Mouse (Mus musculus): Measurements from ENCODE around the gene Pgap2. TPM values are rescaled to one million over a fixed set of nuclear protein-coding genes. Genes with fewer than 3 reads are reported as not detected.

Gene Pgap2
- polyA plus RNA-seq, 1 experiment from 2014 or later: 59.2 TPM

DNA sequence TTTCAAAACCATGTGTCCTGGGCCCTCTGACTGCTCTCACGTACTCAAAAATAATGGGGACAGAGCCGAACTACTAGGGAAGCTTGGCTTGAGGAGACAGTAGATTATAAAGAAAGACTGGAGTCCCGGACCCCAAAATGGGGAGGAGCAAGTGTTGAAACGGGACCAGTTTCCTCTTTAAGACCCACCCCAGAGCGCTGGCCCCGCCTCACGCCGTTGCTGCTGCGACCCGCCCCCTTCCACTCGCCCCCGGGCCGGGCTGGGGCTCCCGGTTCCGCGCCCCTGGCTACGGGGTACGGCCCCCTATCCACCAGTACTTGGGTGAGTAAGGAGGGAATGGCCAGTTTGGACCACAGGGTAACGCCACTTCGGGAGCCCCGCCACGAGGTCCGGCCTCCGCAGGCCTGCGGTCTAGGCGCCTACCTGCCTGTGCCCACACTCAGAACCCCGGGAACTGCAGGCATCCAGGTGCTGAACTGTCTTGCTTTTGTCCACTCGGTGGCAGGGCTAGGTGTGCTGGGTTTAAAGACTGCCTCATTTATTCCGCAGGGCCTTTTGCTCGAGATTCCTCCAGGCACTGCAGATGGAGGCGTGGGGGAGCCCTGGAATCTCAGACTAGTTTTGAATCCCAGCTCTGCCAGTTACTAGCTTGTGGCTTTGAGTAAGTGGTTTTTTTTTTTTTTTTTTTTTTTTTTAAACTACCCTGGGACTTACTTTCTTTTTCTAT lies 13.0 kb downstream of the Pgap2 start:
- Histone ChIP-seq H3K4me3 (peak overlapping the region; percentile 63), H3K9ac (peak overlapping the region; percentile 69), H3K9me3 (no peaks in the 10 kb centered on the region), H3K27ac (peak overlapping the region; percentile 69), H3K36me3 (replicated peaks) (no peaks in the 10 kb centered on the region), H3K4me2 (peak overlapping the region; percentile 76), H3K27me3 (replicated peaks) (no peaks in the 10 kb centered on the region), H3K4me1 (0 out of 2 replicates have a peak, but pooled peaks cover 5% of the 10 kb centered on the region)
- WGBS: 2% methylated on average over 31 of the region's 31 CpGs
- ATAC-seq (replicated peaks): peak; percentile 89

GRCm38 (mm10) chr7:102223883-102224738 lies 14.1 kb downstream of the Pgap2 start:
- Histone ChIP-seq H3K4me3 (no peak overlapping the region), H3K9ac (no peak overlapping the region), H3K36me3 (replicated peaks) (no peaks in the 10 kb centered on the region), H3K4me1 (0 out of 2 replicates have a peak, but pooled peaks cover 5% of the 10 kb centered on the region), H3K27me3 (replicated peaks) (no peaks in the 10 kb centered on the region), H3K4me2 (peak overlapping the region; percentile 76; the same call in 1 of the 2 replicates), H3K9me3 (no peaks in the 10 kb centered on the region), H3K27ac (no peak overlapping the region)
- 89% methylated on average over 5 of the region's 5 CpGs for WGBS
- no peak for ATAC-seq (replicated peaks)

DNA sequence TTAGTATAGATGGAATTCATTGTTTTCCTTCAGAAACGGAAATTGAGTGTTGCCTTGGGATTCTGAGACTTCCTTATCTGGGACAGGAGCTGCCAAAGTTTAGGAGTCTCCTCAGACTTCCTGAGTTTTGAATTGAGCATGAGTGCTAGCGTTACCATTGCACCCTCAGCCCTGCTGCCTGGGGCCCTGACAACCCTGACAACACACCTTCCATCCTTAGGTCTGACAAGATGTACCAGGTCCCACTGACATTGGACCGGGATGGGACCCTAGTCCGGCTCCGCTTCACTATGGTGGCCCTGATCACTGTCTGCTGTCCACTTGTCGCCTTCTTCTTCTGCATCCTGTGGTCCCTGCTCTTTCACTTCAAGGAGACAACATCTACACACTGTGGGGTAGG lies 16.0 kb downstream of the Pgap2 start:
- Histone ChIP-seq H3K4me1 (0 out of 2 replicates have a peak, but pooled peaks cover 5% of the 10 kb centered on the region), H3K4me2 (no peak overlapping the region), H3K36me3 (replicated peaks) (no peaks in the 10 kb centered on the region), H3K27ac (no peak overlapping the region), H3K9me3 (no peaks in the 10 kb centered on the region), H3K4me3 (no peak overlapping the region), H3K9ac (no peak overlapping the region), H3K27me3 (replicated peaks) (no peaks in the 10 kb centered on the region)
- ATAC-seq (replicated peaks): no peak
- 92% methylated on average over 6 of the region's 6 CpGs for WGBS

DNA sequence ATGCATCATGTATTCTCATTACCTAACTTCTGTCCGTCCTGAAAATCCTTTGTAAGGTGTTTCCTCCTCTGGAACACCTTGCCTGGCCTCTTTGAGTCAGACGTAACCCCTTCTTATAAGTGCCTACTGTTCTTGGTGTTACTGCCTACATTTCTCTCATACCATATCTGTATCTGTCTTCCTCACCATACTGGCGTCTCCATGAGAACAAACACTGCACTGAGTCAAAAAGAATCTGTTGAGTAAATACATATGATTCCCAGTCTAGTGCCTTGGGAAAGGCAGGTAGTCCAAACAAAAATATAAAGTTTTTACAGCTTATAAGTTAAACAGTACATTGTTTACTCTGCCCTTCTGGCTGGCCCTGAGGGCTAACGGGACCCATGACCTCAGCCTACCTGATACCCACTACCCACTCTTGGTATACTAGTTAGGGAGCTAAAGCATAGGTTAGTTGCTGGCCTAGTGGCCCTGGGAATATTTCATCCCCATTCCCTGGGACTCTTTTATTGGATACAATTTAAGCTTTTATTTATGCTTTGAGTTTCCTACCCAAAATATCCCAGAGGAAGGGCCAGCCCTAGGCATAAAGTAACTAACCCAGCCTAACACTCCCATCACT lies 18.2 kb downstream of the Pgap2 start:
- no peaks in the 10 kb centered on the region for H3K9me3 ChIP-seq
- no peak overlapping the region for H3K4me2 ChIP-seq
- H3K4me3 ChIP-seq: no peak overlapping the region
- 94% methylated on average over 4 of the region's 4 CpGs for WGBS
- H3K36me3 ChIP-seq (replicated peaks): no peaks in the 10 kb centered on the region
- no peak overlapping the region for H3K27ac ChIP-seq
- H3K9ac ChIP-seq: no peak overlapping the region
- H3K4me1 ChIP-seq: 0 out of 2 replicates have a peak, but pooled peaks cover 3% of the 10 kb centered on the region
- ATAC-seq (replicated peaks): no peak
- H3K27me3 ChIP-seq (replicated peaks): no peaks in the 10 kb centered on the region

DNA sequence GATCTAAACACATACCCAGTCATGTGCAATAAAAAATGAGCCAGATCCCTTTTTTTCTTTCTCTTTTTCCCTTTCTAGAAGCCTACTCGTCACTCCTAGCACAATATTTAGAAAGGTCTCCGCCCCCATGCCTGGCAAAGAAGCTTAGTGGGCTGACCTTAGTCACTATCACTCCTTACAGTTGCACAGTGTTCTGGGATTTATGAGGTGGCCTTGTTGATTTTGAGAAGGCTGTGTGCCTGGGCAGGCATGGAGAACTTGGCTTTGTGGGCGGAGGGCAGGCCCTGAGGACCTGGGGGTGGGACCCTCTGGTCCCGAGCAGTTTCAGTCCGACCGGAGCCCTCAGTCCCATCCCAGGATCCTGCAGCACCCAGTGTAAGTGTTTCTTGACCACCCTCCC lies 19.8 kb downstream of the Pgap2 start:
- H3K27me3 ChIP-seq (replicated peaks): no peaks in the 10 kb centered on the region
- no peak for ATAC-seq (replicated peaks)
- H3K36me3 ChIP-seq (replicated peaks): no peaks in the 10 kb centered on the region
- H3K4me3 ChIP-seq: no peak overlapping the region
- no peak overlapping the region for H3K27ac ChIP-seq
- H3K4me2 ChIP-seq: no peak overlapping the region
- no peaks in the 10 kb centered on the region for H3K4me1 ChIP-seq
- no peak overlapping the region for H3K9ac ChIP-seq
- WGBS: 94% methylated on average over 6 of the region's 6 CpGs
- H3K9me3 ChIP-seq: no peaks in the 10 kb centered on the region

DNA sequence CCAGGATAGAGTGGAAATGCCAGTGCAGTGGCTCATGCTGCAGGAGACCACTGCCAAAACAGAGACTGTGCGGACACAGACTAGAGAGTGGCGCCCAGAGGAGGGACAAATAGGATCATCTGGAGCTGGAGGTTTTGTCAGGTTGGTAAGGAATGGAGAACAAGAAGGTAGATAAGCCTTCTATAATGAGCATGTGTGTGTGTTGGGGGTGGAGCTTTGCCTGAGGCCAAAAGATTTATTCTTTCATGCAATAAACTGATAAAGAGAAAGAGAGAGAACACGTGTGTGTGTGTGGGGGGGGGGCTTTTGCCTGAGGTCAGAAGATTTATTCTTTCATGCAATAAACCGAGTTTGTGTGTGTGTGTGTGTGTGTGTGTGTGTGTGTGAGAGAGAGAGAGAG lies 23.1 kb downstream of the Pgap2 start:
- Histone ChIP-seq H3K9me3 (no peaks in the 10 kb centered on the region), H3K4me2 (no peak overlapping the region), H3K9ac (no peak overlapping the region), H3K4me1 (no peaks in the 10 kb centered on the region), H3K27me3 (replicated peaks) (no peaks in the 10 kb centered on the region), H3K27ac (no peak overlapping the region), H3K36me3 (replicated peaks) (no peaks in the 10 kb centered on the region), H3K4me3 (no peak overlapping the region)
- ATAC-seq (replicated peaks): no peak
- 76% methylated on average over 4 of the region's 4 CpGs for WGBS

DNA sequence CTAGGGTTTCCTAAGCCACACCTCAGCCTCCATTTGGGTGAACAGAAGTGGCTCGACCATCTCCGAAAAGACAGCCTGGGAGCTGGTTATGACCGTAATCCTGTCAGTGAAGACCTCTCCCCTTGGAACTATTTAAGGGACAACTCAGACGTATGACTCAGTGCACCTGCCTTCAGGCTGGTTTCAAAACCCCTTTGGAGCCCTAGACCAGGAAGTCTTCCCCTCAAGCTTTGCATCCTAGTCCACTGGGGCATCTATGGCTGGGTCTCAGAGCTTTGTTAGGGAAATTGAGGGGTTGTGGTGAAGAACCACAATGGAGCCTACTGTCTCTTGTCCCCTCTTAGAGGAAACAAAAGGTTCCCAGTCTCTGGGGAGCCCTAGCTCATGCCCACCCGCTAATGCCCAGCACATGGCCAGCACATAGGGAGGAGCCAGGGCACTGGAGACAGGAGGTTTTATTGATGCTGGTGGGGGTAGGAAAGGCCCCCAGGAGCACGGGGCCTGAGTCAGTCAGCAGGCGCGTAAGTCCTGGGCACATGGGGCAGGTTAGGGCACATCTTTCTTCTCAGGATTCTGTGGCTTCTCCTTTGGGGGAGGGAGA lies 28.8 kb downstream of the Pgap2 start:
- Histone ChIP-seq H3K9ac (no peak overlapping the region), H3K36me3 (replicated peaks) (no peaks in the 10 kb centered on the region), H3K4me1 (no peaks in the 10 kb centered on the region), H3K27me3 (replicated peaks) (no peaks in the 10 kb centered on the region), H3K27ac (no peak overlapping the region), H3K4me3 (no peak overlapping the region), H3K9me3 (no peaks in the 10 kb centered on the region), H3K4me2 (no peak overlapping the region)
- ATAC-seq (replicated peaks): no peak
- WGBS: 90% methylated on average over 8 of the region's 8 CpGs

- Histone ChIP-seq H3K36me3 (replicated peaks) (no peaks in the 10 kb centered on the region), H3K4me3 (no peak overlapping the region), H3K9ac (no peak overlapping the region), H3K27me3 (replicated peaks) (no peaks in the 10 kb centered on the region), H3K4me1 (no peaks in the 10 kb centered on the region), H3K27ac (no peak overlapping the region), H3K9me3 (no peaks in the 10 kb centered on the region), H3K4me2 (no peak overlapping the region)
- 0 out of 2 replicates have a peak, but pooled peaks have one; percentile 21 for ATAC-seq (replicated peaks)
- WGBS: 95% methylated on average over 16 of the region's 16 CpGs
Observed at GRCm38 (mm10) chr7:102239591-102239990, 29.6 kb downstream of the Pgap2 start.

DNA sequence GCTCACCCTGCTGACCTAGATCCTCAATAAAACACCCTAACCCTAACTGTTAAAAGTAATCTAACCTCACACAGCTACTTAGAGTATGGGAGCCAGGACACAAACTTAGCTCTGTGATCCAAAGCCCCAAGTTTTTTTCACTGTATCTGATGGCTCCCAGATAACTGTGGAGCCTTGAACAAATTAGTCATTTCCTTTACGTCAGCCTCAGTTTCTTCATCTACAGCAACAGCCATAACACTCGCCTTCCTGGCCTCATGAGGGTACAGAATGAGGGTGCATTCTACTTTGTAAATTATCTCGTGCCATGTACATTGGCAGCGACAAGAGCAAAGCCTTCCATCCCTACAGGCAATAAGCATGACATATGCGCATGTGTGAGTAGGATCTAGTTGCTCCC lies 32.4 kb downstream of the Pgap2 start:
- H3K27ac ChIP-seq: no peak overlapping the region
- H3K36me3 ChIP-seq (replicated peaks): no peaks in the 10 kb centered on the region
- H3K4me2 ChIP-seq: no peak overlapping the region
- H3K9ac ChIP-seq: no peak overlapping the region
- H3K9me3 ChIP-seq: no peaks in the 10 kb centered on the region
- no peak overlapping the region for H3K4me3 ChIP-seq
- H3K27me3 ChIP-seq (replicated peaks): no peaks in the 10 kb centered on the region
- ATAC-seq (replicated peaks): no peak
- H3K4me1 ChIP-seq: peaks cover 6% of the 10 kb centered on the region; the same call in 1 of the 2 replicates
- 75% methylated on average over 5 of the region's 5 CpGs for WGBS

GRCm38 (mm10) chr7:102242917-102243316 lies 32.9 kb downstream of the Pgap2 start:
- no peaks in the 10 kb centered on the region for H3K9me3 ChIP-seq
- H3K4me2 ChIP-seq: no peak overlapping the region
- no peaks in the 10 kb centered on the region for H3K36me3 ChIP-seq (replicated peaks)
- no peak overlapping the region for H3K4me3 ChIP-seq
- no peaks in the 10 kb centered on the region for H3K27me3 ChIP-seq (replicated peaks)
- 78% methylated on average over 3 of the region's 3 CpGs for WGBS
- H3K27ac ChIP-seq: no peak overlapping the region
- H3K4me1 ChIP-seq: peaks cover 6% of the 10 kb centered on the region; the same call in 1 of the 2 replicates
- ATAC-seq (replicated peaks): no peak
- H3K9ac ChIP-seq: no peak overlapping the region

DNA sequence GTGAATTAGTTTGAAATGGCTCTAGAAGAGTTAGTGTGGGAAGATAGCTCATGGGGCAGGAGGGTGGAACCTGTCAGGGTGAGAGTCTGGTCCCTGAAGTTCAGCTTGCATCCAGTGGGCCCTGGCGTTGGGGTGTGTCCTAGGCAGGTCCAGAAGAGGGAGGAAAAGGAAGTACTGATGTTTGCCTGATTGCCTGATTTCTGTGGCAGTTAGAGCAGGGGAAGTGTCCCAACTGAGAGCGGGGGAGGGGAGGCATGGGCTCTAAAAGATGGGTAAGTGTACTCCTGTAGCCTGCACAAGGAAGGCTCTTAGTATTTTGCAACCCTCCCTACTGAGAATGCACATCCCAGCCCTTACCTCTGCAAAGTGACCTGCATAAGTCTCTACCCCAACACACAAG lies 33.9 kb downstream of the Pgap2 start:
- 88% methylated on average over 2 of the region's 2 CpGs for WGBS
- no peak for ATAC-seq (replicated peaks)
- Histone ChIP-seq H3K4me3 (no peak overlapping the region), H3K9ac (no peak overlapping the region), H3K4me1 (peaks cover 7% of the 10 kb centered on the region; the same call in 1 of the 2 replicates), H3K4me2 (no peak overlapping the region), H3K9me3 (no peaks in the 10 kb centered on the region), H3K36me3 (replicated peaks) (no peaks in the 10 kb centered on the region), H3K27ac (no peak overlapping the region), H3K27me3 (replicated peaks) (no peaks in the 10 kb centered on the region)
